Mouse (Mus musculus) liver, postnatal 0 days (tissue): Measurements from ENCODE around the gene Flvcr2. TPM values are rescaled to one million over a fixed set of nuclear protein-coding genes. Genes with fewer than 3 reads are reported as not detected.

Source experiments
- ATAC-seq: fragments of 200-750 bp; cut with Nextera tagmentation; 2 replicates; pipeline ENCODE4 v1.8.0; 2017; ENCODE audit warnings: mild to moderate bottlenecking, moderate library complexity
- DNase-seq: peaks from one replicate; pipeline ENCODE4 v3.0.0-alpha.2; 2016
- H3K27ac ChIP-seq: fragments of 300-500 bp; sonication (generic); 2 replicates; pipeline ENCODE4 v1.5.1; 2014; ENCODE audit warnings: antibody characterized with exemption, moderate library complexity, mild to moderate bottlenecking, low read depth
- H3K27me3 ChIP-seq: fragments of 300-500 bp; sonication (generic); 2 replicates; pipeline ENCODE4 v1.6.1; 2014; ENCODE audit warnings: low read length, control low read depth, mixed read lengths; ENCODE audit not compliant: insufficient read depth
- H3K36me3 ChIP-seq: fragments of 300-500 bp; sonication (generic); replicated peaks from 2 replicates; pipeline ENCODE4 v1.6.1; 2014; ENCODE audit warnings: mild to moderate bottlenecking, control low read depth, low read length, moderate library complexity, mixed read lengths; ENCODE audit not compliant: insufficient read depth
- H3K4me1 ChIP-seq: fragments of 300-500 bp; sonication (generic); 2 replicates; pipeline ENCODE4 v1.6.1; 2014; ENCODE audit warnings: antibody characterized with exemption, mild to moderate bottlenecking, control low read depth; ENCODE audit not compliant: insufficient read depth
- H3K4me2 ChIP-seq: fragments of 300-500 bp; sonication (generic); 2 replicates; pipeline ENCODE4 v1.6.1; 2014; ENCODE audit warnings: low read depth, mild to moderate bottlenecking, low read length, moderate library complexity, mixed read lengths
- H3K4me3 ChIP-seq: fragments of 300-500 bp; sonication (generic); 2 replicates; pipeline ENCODE4 v1.5.1; 2014; ENCODE audit warnings: low read depth, low read length
- H3K9ac ChIP-seq: fragments of 300-500 bp; sonication (generic); replicated peaks from 2 replicates; pipeline ENCODE4 v1.6.1; 2014; ENCODE audit warnings: mild to moderate bottlenecking, moderate library complexity
- H3K9me3 ChIP-seq: fragments of 300-500 bp; sonication (generic); 2 replicates; pipeline ENCODE4 v1.6.1; 2016; ENCODE audit warnings: mild to moderate bottlenecking, control low read depth, low read length, mixed read lengths
- CTCF ChIP-seq: sonication (generic); IDR thresholded peaks from 2 replicates; pipeline ENCODE4 v1.5.1; 2016; ENCODE audit warnings: antibody characterized with exemption, low read depth
- EP300 ChIP-seq: IDR thresholded peaks from 2 replicates; pipeline ENCODE4 v1.6.1; 2016; ENCODE audit warnings: antibody characterized with exemption, low read depth, mild to moderate bottlenecking
- WGBS: fragments of 180-500 bp; shearing (Covaris S2); extraction: QIAGEN DNeasy Blood & Tissue Kit; methylation state at CpG from one replicate; pipeline ENCODE4 v1.1.7; 2014; ENCODE audit not compliant: insufficient replicate concordance; 5-methylcytosine and 5-hydroxymethylcytosine counted together
- polyA plus RNA-seq: library from polyadenylated mRNA; unstranded; fragments of >200 nt; fragmentation: Nextera tagmentation; extraction: Ambion mirVana; gene quantifications from 2 replicates; pipeline ENCODE4 v1.2.1, GENCODE M21; 2015

Gene Flvcr2
- polyA plus RNA-seq, 1 experiment from 2014 or later, result 5.9 TPM

DNA sequence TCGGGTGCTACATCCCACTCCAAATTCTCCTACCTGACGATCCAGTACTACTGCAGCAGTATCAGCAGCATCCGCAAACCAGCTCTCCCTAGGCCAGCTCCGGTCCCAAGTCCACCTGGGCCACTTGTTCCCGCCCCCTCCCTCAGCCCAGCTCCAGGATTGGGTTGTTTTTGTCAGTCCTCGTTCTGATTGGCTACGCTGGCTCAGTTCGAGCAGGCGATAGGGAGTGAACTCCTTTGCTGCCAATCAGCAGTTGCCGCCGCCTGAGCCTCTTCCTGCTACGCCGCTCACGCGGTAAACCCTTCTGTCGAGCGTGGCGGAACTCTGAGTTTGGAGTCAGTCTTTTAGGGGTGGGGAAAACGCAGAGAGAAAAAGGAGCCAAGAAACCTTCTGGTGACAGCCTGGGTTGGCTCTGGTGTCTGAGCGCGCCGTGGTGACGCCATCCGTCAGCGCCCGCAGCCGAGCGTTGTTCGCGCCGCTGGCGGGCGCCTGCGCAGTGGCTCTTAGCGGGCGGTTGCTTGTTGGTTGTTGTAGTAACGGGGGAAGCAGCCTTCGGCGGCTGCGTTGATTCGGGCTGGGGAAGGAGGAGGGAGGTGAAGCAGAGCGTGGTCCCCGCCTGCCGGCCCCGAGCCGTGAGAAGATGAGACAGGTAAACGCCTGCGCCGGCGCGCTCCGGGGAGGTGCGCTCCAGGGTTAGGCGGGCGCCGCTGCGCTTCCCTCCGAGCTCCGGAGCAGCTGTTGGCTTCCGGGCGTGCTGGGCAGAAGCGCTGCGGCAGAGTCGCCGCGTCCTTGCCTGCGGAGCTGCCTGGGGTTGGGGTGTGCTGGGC lies 78.3 kb downstream of the Flvcr2 start, which contains the start of the genes Erg28 and Ttll5:
Gene Erg28 (minus strand): TSS at position 113 of the 827 bp plus-strand sequence.
Gene Ttll5 (plus strand): TSS at position 222 of the 827 bp plus-strand sequence.
- WGBS, result under 1% methylated on average over 65 of the region's 67 CpGs
- Histone ChIP-seq H3K27me3 (no peaks in the 10 kb centered on the region), H3K36me3 (peaks cover 20% of the 10 kb centered on the region)

DNA sequence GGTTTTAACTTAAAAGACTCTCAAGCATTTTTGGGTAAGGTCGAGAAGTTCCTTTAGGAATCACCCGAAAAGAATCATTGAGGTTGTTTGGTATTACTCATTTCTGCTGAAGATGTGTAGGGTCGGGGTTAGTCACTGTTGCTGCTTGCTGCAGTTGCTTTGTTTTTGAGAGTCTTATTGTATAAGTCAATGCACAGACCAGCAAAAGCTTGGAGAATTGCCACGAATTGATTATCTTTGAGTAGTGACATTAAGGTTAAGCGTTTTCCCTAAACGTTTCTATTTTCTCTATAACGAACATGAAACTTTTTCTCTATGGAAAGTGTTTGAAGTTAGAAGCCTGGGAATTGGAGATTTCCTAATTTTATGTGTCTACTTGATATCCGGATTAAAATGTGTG lies 79.0 kb downstream of the Flvcr2 start:
- Histone ChIP-seq H3K36me3 (peaks cover 19% of the 10 kb centered on the region), H3K9ac (peak overlapping the region; percentile 78), H3K27me3 (no peaks in the 10 kb centered on the region), H3K9me3 (no peaks in the 10 kb centered on the region), H3K4me1 (peaks cover 18% of the 10 kb centered on the region), H3K4me3 (peak overlapping the region; percentile 79), H3K27ac (peak overlapping the region; percentile 97), H3K4me2 (peak overlapping the region; percentile 90)
- ATAC-seq (no peak), DNase-seq (no peak)
- 10% methylated on average over 8 of the region's 8 CpGs for WGBS
- TF ChIP-seq EP300 (no peak), CTCF (no peak)

More for the DNA sequence above, 78.3 kb downstream of the Flvcr2 start, which contains the start of the genes Erg28 and Ttll5:
- Histone ChIP-seq H3K4me3 (peak within 1 kb of the TSS; percentile 79), H3K4me1 (peaks cover 18% of the 10 kb centered on the region), H3K9me3 (no peaks in the 10 kb centered on the region), H3K9ac (peak within 1 kb of the TSS; percentile 78), H3K4me2 (peak within 1 kb of the TSS; percentile 90), H3K27ac (peak within 1 kb of the TSS; percentile 97)
- ATAC-seq (peak; percentile 96), DNase-seq (peak; percentile 94)
- peak; percentile 49 for TF ChIP-seq EP300
- TF ChIP-seq CTCF, result 0 out of 2 replicates have a peak, but pooled peaks have one; percentile 5

- Histone ChIP-seq H3K4me1 (peaks cover 18% of the 10 kb centered on the region), H3K9ac (0 out of 2 replicates have a peak overlapping the region, but pooled peaks have one; percentile 78), H3K27me3 (no peaks in the 10 kb centered on the region), H3K9me3 (no peaks in the 10 kb centered on the region), H3K4me3 (peak overlapping the region; percentile 79), H3K27ac (peak overlapping the region; percentile 97; the same call in 1 of the 2 replicates), H3K4me2 (peak overlapping the region; percentile 90), H3K36me3 (peaks cover 17% of the 10 kb centered on the region)
- WGBS, result 43% methylated on average over 2 of the region's 2 CpGs
- no peak for DNase-seq
- no peak for TF ChIP-seq EP300
- TF ChIP-seq CTCF, result no peak
- no peak for ATAC-seq
Measured at GRCm38 (mm10) chr12:85825822-85826221, 79.5 kb downstream of the Flvcr2 start.

GRCm38 (mm10) chr12:85828856-85829255 lies 82.5 kb downstream of the Flvcr2 start:
- 92% methylated on average over 3 of the region's 3 CpGs for WGBS
- no peak for ATAC-seq

GRCm38 (mm10) chr12:85829866-85830265 lies 83.5 kb downstream of the Flvcr2 start:
- Histone ChIP-seq H3K27ac (no peak overlapping the region), H3K4me2 (no peak overlapping the region), H3K36me3 (peaks cover 17% of the 10 kb centered on the region), H3K4me3 (no peak overlapping the region), H3K27me3 (no peaks in the 10 kb centered on the region), H3K9me3 (no peaks in the 10 kb centered on the region), H3K4me1 (peaks cover 8% of the 10 kb centered on the region), H3K9ac (no peak overlapping the region)
- TF ChIP-seq CTCF (no peak), EP300 (no peak)
- no peak for DNase-seq
- WGBS, result 86% methylated on average over 3 of the region's 3 CpGs
- no peak for ATAC-seq

More at GRCm38 (mm10) chr12:85828856-85829255, 82.5 kb downstream of the Flvcr2 start:
- no peak for DNase-seq
- Histone ChIP-seq H3K36me3 (peaks cover 17% of the 10 kb centered on the region), H3K4me1 (peaks cover 12% of the 10 kb centered on the region), H3K4me2 (no peak overlapping the region), H3K4me3 (no peak overlapping the region), H3K27me3 (no peaks in the 10 kb centered on the region), H3K27ac (no peak overlapping the region), H3K9me3 (no peaks in the 10 kb centered on the region), H3K9ac (no peak overlapping the region)
- TF ChIP-seq CTCF, result no peak
- TF ChIP-seq EP300, result no peak

DNA sequence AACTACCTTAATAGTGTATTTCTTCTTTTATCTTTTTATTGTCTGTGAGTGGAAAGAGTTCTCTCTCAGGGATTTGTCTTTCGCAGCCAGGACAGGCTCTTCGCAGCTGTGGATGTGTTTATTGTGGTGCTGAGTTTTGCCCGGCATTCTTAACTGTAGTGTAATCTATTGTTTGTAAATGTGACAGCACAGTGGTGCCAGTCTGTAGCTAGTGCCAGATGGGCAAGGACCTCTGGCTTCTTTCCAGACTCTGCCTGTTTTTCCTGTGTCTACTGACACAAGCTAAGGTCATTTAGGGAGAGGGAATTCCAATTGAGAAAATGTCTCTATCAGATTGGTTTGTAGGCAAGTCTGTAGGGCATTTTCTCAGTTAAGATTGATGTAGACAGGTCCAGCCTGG lies 84.4 kb downstream of the Flvcr2 start:
- ATAC-seq, result no peak
- no peak overlapping the region for H3K4me2 ChIP-seq
- no peak for DNase-seq

More for the DNA sequence above, 84.4 kb downstream of the Flvcr2 start:
- TF ChIP-seq CTCF (no peak), EP300 (no peak)
- Histone ChIP-seq H3K4me1 (peaks cover 7% of the 10 kb centered on the region), H3K9me3 (no peaks in the 10 kb centered on the region), H3K36me3 (peaks cover 17% of the 10 kb centered on the region), H3K9ac (no peak overlapping the region), H3K27ac (no peak overlapping the region), H3K27me3 (no peaks in the 10 kb centered on the region), H3K4me3 (no peak overlapping the region)
- 84% methylated on average over 3 of the region's 3 CpGs for WGBS
